ENCODE assay signal across 35 mouse cellular contexts in the genomic region with DNA sequence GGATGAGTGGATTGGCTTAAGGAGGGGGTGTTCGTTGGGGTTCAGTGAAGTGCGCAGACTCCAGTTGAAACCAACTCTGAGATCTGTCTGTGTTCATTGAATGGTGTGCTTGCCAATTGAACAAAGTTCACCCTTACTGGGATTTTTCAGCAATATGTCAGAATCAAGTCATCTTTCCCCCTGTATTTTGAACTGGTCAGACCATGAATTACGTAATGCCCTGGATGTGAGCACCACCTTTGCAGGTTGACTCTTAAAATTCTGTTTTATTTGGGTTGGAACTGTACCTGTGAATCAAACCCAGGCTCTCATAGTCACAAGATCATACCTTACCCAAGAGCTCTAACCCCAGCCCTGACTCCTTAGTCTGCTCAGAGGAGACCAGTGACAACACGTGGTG.
"Had no signal": no experiment of that assay in that cellular context is flagged by ENCODE, and none has a peak within 500 bp of the region (broad histone marks: within the 10 kb centered on the region; RNA-seq: fewer than 3 reads in every experiment).

No protein-coding gene starts in this region.

- H3K4me3 ChIP-seq: heart, embryonic 10.5 days; heart, embryonic 12.5 days; heart, embryonic 13.5 days; heart, embryonic 15.5 days; hindbrain, embryonic 10.5 days; hindbrain, embryonic 12.5 days; hindbrain, embryonic 13.5 days; hindbrain, embryonic 15.5 days; intestine, embryonic 15.5 days; kidney, embryonic 15.5 days; layer of hippocampus, adult 2 months had no signal

- H3K4me1 ChIP-seq: heart, embryonic 15.5 days; intestine, embryonic 15.5 days had no signal

- H3K27ac ChIP-seq: heart, embryonic 10.5 days; heart, embryonic 13.5 days; heart, embryonic 15.5 days; hindbrain, embryonic 10.5 days; hindbrain, embryonic 12.5 days; hindbrain, embryonic 13.5 days; hindbrain, embryonic 14.5 days; hindbrain, embryonic 15.5 days; hindbrain, postnatal 0 days; intestine, embryonic 15.5 days; kidney, embryonic 15.5 days; kidney, postnatal 0 days; layer of hippocampus, adult 2 months had no signal

- H3K9me3 ChIP-seq: heart, embryonic 10.5 days; heart, embryonic 12.5 days; heart, embryonic 13.5 days; heart, embryonic 15.5 days; hindbrain, embryonic 10.5 days; hindbrain, embryonic 12.5 days; hindbrain, embryonic 13.5 days; hindbrain, embryonic 15.5 days; intestine, embryonic 15.5 days; kidney, embryonic 15.5 days had no signal

- H3K4me2 ChIP-seq: heart, embryonic 11.5 days; heart, embryonic 12.5 days; heart, embryonic 13.5 days; heart, embryonic 15.5 days; hindbrain, embryonic 12.5 days; hindbrain, embryonic 13.5 days; hindbrain, embryonic 14.5 days; hindbrain, embryonic 15.5 days; intestine, embryonic 15.5 days; kidney, embryonic 15.5 days had no signal

- H3K36me3 ChIP-seq: heart, embryonic 15.5 days; intestine, embryonic 15.5 days had no signal

- DNase-seq: heart, postnatal 10 days; heart, postnatal 14 days; heart, postnatal 36 days; heart, postnatal 4 days; kidney, adult 11 months; kidney, adult 18-20 months; kidney, adult 2 months; kidney, adult 8-10 months; kidney, adult 9 months; kidney, postnatal 10 days; kidney, postnatal 14 days; kidney, postnatal 25 days; kidney, postnatal 36 days; kidney, postnatal 4 days; layer of hippocampus, adult 9-11 months; layer of hippocampus, postnatal 36 days had no signal

- ATAC-seq: hindbrain, embryonic 16.5 days; hindbrain, postnatal 0 days; inflammation-experienced regulatory T-cells, adult 6 months; intestine, embryonic 15.5 days; intestine, embryonic 16.5 days; intestine, postnatal 0 days had no signal

- H3K9ac ChIP-seq: heart, embryonic 12.5 days; heart, embryonic 13.5 days; heart, embryonic 15.5 days; hindbrain, embryonic 12.5 days; hindbrain, embryonic 13.5 days; hindbrain, embryonic 14.5 days; hindbrain, embryonic 15.5 days; intestine, embryonic 15.5 days; kidney, embryonic 15.5 days had no signal

- H3K27me3 ChIP-seq: heart, embryonic 12.5 days; heart, embryonic 13.5 days; heart, embryonic 15.5 days; hindbrain, embryonic 12.5 days; hindbrain, embryonic 13.5 days; hindbrain, embryonic 15.5 days; intestine, embryonic 15.5 days; kidney, embryonic 15.5 days had no signal
